Mouse (Mus musculus): ENCODE measurements around the gene Pak2.

- TF ChIP-seq POLR2A (IDR thresholded peaks at IDR 0.05; ENCODE audit: borderline replicate concordance, insufficient read depth, low read length) = no peak
- TF ChIP-seq CTCF (IDR thresholded peaks at IDR 0.05; ENCODE audit: borderline replicate concordance, insufficient read depth, low read depth, low read length) = no peak
Observed at GRCm38 (mm10) chr16:32059840-32060523, 19.2 kb downstream of the Pak2 start.

Data from cerebellum, adult 2 months (tissue).